Mouse (Mus musculus) mesoderm, embryonic 11.5 days (tissue): ENCODE measurements around the gene Cdk2.
"Not testable (repeated sequence)": the region's sequence is repeated elsewhere in the genome, so short reads cannot be mapped to it uniquely, and the experiment has no call there.

Source experiments
- DNase-seq: peaks from one replicate; pipeline ENCODE4 v3.0.0-alpha.2; 2012; ENCODE audit warnings: low read depth, low spot score

The Cdk2 gene

DNA sequence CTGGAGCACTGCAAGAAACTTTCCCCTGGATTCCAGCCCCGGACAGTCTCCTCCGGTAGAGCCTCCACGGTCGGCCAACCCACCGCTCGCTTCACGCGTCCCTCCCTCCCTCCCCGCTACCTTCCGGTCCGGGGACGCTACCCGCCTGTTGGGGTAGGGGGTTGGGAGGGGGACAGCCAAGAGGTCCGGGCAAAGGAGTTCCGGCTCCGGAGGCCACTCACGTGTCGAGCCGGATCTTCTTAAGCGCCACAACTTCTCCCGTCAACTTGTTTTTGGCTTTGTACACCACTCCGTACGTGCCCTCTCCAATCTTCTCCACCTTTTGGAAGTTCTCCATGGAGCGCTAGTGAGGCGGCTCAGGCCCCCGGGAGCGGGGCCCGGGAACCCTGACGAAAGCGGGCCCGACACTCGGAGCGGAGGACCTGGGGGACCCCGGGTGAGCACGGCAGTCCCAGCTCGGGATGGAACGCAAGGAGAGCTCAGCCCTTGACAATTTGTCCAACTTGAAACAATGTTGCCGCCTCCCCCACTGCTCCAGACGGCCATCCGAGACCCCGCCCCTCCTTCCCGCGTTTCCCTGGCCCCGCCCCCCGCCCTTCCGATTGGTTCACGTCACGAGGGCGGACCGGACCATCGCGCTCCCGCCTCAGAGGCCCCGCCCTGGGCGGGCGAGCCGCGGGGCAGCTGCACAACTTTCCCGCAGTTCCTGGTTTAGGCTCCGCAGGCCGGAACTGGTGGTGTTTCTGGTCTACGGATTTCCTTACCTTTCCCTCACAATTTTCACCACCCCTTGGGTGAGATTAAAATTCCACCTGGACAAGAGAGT is at the start of gene Cdk2:
Gene Cdk2, minus strand, starts transcription at position 541 of the 826 bp plus-strand sequence.
- peak; percentile 94 for DNase-seq

DNA sequence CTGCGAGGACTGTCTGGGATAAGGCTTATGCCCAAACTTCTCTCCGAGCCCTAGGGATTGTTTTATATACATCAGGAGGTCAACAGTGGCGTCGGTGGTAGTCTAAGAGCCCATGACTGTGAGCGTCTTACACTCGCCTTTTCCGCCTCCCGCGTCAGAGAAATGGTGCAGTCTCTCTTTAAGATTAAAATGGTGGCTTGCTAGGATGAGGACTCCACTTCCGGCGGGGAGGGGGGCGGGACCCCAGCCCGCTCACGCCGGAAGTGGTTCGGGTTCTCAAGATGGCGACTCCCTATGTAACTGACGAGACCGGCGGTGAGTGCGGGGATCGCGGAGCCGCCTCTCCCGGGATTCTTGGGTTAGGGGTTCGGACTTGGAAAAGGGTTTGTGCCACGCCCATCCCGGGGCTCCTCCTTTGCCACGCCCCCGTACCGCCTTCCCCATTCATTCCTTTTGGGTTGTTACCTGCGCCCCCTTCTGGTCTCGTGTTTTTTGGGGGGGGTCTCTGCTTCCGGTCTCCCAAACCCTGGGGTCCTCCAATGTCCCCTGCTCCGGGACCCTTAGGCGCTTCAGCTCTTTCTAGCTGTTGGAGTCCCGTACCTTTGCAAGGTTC is 43.5 kb upstream of the Cdk2 start:
- DNase-seq, result peak; percentile 95

GRCm38 (mm10) chr10:128747646-128748251 is 42.9 kb upstream of the Cdk2 start, which contains the start of gene Pym1:
Pym1 (plus strand) TSS chr10:128747889.
- peak; percentile 69 for DNase-seq

- DNase-seq, result no peak
These were observed 42.3 kb upstream of the Cdk2 start for GRCm38 (mm10) chr10:128746972-128747645.

GRCm38 (mm10) chr10:128745946-128746613 is 41.2 kb upstream of the Cdk2 start:
- DNase-seq, result no peak

DNA sequence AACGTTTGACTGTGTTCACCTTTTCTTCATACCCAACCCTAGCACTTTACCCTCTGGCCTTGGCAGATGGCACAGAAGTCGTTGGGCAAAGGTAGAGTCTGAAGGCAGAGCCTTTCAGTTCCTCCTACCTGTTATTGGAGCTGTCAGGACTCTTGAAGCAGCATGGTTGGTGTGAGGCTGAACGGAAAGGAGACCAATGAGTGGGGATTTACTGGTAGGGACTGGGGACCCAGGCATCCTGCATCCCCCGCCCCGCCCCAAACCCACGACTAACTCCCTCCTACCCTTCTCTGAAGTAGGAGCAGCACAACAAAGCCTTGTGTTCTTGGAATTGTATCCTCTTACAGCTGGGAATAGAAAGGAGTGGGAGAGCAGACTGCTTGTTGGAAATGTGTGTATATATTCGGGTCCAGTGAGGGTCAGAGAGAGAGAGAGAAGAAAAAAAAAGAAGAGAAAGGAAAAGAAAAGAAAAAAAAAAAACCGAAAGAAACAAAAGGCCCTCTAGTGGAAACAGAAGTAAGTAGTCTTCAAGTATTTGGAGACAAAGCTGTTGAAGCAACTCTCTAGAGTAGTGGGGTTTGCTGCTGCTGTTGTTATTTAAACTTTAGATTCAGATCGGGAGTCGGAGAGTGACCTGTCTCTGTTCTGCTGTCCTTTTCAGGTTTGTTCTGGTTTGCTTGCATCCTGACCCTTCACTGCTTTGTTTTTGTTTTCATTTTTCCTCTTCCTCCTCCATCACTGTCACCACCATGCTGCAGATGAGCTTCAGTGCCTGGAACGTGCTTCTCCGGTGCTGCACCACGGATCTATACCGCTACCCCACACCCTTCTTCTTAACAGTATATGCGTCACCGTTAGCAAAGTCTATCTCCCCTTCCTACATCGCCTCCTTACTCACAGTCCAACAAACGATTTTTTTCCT is 40.1 kb upstream of the Cdk2 start, which contains the start of gene Dgka:
Gene Dgka, minus strand, starts transcription at position 176 of the 922 bp plus-strand sequence.
- no peak for DNase-seq

DNA sequence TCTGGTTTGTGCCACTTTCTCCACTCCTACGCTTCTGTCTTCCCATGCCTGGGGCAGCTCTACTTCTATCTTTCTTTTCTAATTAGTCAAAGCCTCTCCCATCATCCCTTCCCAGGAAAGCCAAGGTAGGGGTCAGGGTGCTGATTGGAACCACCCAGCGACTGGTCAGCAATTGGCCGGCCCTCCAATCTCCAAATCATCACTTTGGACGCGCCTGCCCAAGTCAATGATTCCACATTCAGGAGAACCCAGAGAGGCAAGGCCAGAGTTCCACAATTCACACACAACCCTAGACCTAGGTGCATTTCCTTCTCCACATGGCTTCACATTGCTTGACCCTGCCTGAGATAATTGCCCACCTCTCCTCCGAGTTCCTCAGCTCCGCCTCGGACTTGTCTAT is 39.4 kb upstream of the Cdk2 start:
- no peak for DNase-seq

DNA sequence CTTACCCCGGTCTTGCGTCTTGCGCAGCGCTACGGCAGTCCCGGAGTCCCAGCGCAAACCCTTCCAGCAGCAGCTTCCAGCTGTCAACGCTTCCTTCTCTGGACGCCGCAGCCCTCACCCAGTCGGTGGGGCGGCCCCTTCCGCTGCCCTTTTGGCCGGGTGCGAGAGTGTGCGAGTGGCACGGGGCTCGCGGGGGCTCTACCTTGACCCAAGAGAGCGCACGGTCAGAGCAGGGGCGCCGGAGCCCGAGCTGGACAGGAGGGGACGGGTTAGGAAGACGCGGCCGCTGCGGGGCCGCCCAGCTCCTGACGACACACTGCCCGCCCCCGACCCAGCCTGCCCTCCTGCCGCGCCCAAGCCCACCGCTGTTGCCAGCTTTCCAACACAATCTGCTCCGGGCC is 39.0 kb upstream of the Cdk2 start:
- DNase-seq, result peak; percentile 41

GRCm38 (mm10) chr10:128743235-128743634 is 38.4 kb upstream of the Cdk2 start:
- DNase-seq, result no peak

DNA sequence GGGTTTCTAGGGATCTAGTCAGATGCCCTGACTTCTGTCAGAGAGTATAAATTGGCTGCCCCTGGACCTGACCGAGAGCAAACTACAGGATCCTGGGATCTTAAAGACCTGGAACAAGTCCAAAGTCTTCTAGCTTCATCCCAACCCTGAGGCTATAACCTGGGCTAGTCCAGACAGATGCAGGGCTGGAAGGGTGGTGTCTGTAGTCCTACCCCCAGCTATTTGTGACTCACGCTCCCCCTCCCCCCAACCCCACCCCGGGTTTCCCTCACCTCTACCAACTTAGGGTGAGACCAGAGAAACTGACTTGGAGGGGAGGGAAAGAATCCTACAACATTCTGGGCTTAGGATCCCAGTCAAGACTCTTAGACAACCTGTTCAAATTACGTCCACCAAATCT is 37.8 kb upstream of the Cdk2 start:
- DNase-seq, result no peak

GRCm38 (mm10) chr10:128740296-128740695 is 35.5 kb upstream of the Cdk2 start:
- DNase-seq, result no peak

- no peak for DNase-seq
These were observed 32.6 kb upstream of the Cdk2 start for GRCm38 (mm10) chr10:128737435-128737834.

DNA sequence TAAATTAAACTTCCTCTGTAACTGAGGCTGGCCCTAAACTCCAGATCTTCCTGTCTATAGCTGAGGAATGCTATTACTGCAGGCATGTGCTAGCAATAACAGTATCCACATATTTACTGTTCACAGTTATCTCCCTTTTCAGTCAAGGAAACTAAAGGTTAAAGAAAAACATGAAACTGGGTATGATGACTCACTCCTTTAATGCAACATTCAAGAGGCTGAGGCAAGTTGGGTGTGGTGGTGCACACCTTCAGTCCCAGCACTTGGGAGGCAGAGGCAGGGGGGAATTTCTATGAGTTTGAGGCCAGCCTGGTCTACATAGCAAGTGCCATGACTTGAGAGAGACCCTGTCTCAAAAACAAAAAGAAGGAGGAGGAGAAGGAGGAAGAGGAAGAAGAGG is 27.2 kb upstream of the Cdk2 start:
- no peak for DNase-seq

DNA sequence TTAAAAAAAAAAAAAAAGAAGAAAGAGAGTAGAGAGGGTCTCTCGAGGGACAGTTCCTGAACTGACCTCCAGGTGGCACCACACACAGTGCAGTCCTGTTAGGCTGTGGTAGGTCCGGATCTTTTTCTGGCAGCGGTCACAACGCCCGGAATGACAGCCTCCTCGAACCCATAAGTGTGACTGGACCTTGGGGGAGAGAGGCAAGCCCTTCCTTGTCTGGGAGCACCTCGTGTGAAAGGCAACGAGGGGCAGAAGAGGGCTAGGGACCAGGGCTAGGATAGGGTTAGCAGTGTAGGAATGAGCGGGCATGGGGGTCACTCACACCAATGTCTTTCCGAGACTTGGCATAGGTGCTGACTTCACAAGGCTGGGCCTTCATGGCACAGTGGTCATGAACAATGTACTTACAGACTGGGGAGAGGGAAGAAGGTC is 26.2 kb upstream of the Cdk2 start:
- DNase-seq, result peak; percentile 69

GRCm38 (mm10) chr10:128728059-128728458 is 23.2 kb upstream of the Cdk2 start:
- no peak for DNase-seq

DNA sequence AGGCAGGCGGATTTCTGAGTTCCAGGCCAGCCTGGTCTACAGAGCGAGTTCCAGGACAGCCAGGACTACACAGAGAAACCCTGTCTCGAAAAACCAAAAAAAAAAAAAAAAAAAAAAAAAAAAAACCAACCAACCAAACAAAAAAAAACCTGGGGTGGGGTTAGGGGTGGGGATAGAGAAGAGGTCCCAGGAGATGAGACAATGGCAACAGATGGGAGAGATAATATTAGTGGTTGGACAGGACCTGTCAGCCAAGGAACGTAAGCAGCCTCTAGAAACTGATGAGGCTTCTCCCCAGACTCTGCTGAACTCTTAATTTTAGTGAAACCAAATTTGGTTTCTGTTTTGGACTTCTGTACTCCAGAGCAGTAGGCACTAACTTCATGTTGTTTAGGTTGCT is 20.6 kb upstream of the Cdk2 start:
- not testable (repeated sequence) for DNase-seq

- no peak for DNase-seq
These were observed 11.0 kb upstream of the Cdk2 start for GRCm38 (mm10) chr10:128715559-128716537.

DNA sequence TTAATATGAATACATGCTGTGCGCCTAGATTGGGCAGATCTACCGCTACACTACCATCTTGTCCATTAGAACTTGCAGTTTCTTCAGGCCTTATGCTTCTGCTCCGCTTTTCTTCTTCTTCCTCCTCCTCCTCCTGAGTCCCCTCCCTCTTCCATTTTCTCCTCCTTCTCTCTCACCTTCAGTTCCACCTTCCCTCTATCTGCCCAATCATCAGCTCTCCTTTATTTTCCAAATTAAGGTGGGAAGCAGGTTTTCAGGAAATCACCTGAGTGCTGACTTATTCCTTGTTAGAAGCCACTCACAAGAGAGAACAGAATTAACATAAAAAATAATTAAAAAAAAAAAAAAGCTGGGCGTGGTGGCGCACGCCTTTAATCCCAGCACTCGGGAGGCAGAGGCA is 6.5 kb upstream of the Cdk2 start:
- DNase-seq, result not testable (repeated sequence)

DNA sequence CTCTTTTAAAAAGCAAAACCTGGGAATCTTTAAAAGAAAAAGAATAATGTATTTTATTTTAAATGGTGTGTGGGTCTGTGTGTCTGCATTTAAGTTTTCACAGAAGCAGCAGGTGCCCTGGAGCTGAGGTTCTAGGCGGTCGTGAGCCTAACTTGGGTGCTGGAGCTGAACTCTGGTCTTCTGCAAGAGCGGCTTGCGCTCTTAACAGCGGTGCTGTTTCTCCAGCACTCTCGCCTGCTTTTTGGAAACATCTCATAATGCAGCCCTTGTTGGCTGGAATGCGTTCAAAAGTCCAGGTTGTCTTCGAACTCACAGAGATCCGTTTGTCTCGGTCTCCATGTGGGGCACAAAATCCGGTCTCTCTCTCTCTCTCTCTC is 474 bp upstream of the Cdk2 start:
- DNase-seq, result no peak
